Mouse (Mus musculus): Measurements from ENCODE around the gene Actg2.
A peak's percentile ranks its signal among the peaks of the same experiment; 100 is the strongest.

Gene Actg2

DNA sequence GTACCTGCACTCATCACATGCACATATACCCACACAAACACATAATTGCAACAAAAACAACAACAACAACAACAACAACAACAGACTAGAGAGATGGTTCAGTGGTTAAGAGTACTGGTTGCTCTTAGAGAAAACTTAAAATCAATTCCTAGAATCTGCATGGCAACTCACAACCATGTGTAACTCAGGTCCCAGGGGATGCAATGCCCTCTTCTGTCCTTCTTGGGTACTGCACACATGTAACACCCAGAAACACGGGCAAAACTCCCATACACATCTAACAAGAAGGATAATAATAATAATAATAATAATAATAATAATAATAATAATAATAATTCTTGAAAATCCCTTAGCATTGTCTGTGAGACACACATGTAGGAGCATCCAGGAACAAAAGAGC is 23.6 kb downstream of the Actg2 start:
- peak; percentile 30 to 74 for DNase-seq

GRCm38 (mm10) chr6:83510210-83510609 is 25.9 kb downstream of the Actg2 start:
- DNase-seq: no peak

DNA sequence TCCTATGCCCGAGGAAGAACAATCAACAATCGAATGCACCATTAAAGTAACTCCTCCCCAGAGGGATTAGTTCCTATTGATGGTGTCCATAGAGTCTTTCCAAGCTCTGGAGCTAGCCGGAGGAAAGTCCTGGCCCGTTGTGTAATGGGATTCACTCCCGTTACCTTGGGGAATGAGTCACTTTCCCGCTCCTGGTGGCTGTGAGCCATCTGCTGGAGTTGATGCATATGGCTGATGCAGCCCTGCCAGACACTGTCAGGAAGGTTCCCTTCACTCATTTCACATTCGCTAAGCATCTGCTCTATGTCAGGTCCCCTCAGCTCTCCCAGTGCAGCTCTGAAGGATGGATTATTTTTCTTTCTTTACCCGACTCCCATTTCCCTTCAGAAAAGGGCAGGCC is 26.6 kb downstream of the Actg2 start:
- no peak for DNase-seq

DNA sequence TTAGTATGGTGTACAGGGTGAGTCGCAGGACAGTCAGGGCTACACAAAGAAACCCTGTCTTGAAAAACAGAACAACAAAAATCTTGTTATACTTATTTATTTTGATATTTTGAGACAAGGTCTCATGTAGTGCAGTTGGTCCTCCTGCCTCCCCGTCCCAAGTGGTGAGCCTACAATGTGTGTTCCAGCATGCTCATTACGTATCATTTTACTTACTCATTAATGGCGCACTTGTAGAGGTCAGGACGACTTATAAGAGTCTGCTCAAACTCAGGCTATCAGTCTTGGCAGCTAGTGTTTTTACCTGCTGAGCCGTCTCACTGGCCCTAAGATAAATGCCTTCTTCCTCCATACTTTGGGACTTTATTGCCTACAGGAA is 28.9 kb downstream of the Actg2 start:
- no peak for DNase-seq

DNA sequence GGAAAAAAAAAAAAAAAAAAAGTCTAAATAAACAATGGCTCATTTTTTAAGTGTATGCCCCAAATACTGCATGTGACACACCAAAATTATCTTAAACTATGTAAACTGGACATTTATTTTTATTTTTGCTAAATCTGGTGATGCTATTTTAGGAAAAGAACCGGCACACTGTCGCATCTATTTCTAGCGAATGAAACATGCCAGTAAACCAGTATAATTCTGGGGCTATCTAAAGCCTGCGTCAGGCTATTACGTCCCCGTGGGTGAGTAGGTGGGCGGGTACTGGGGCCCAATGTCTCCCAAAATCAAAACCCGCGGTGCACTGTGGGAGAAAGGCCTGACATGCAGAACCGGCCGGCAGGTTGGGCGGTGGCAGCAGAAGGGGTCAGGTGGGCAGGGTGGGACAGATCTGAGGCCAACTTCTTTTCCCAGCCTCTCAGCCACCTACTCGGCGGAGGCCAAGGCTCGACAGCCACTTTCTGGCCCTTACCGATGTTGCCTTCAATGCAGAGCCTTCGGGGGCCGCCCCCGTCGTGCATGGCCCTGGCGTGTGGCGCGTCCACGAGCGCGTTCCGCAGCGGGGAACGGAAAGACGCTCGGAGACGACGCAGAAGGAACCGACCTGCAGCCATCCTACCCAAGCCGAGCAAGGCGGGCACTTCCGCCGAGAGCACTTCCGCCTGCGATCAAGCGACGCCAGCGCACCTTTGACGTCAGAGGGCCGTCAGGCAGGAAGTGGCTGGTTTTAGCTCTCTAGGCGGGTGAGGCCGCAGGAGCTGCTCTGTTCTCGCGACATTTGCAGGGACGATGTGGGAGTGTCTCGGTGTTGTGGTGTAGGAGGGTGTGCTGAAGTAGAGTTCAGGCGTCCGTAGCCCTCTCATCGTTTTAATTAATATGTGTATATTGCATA is 29.6 kb downstream of the Actg2 start, which contains the start of gene Dguok:
Gene Dguok (minus strand): TSS at position 712 of the 910 bp plus-strand sequence.
- DNase-seq: peak; percentile 88 to 96

DNA sequence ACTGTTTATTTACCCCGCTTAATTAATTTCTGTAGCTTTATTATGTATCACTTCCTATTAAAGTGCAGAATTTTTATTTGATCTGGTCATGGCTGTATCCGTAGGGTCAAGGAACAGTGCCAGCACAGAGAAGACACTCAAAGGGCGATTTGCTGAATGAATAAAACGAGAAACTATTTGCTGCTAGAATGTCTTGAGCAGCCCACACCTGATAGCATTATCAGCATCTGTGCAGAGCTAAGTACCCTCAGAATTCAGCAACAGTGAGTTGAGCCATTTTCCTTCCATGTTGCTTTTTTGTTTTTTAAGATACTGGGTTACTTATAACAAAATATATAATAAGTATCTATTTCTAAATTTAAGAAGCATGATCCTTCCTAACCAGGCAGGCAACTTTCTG is 30.5 kb downstream of the Actg2 start:
- DNase-seq: no peak

- DNase-seq: no peak
Measured at GRCm38 (mm10) chr6:83503361-83503760, 32.7 kb downstream of the Actg2 start.

DNA sequence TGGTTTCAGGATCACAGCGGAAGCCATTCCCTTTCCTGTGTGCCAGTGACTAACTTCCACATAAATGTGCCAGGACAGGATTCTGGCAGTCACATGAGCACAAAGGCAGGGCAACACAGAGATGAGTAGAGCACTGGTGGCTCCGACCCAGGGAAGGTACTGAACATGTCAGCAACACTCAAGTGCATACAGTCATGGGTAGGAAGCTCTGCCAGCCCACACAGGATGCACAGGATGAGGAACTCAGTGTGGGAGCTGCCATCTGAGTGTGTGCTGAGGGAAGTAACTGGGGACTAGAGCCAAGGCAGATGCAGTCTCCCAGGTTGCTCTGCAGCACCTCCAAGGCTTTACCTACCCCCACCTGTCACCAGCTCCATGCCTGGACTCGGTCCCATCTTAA is 33.4 kb downstream of the Actg2 start:
- no peak for DNase-seq

GRCm38 (mm10) chr6:83501524-83502310 is 34.3 kb downstream of the Actg2 start:
- no peak for DNase-seq

- DNase-seq: no peak
Measured at GRCm38 (mm10) chr6:83500462-83500861, 35.6 kb downstream of the Actg2 start.

DNA sequence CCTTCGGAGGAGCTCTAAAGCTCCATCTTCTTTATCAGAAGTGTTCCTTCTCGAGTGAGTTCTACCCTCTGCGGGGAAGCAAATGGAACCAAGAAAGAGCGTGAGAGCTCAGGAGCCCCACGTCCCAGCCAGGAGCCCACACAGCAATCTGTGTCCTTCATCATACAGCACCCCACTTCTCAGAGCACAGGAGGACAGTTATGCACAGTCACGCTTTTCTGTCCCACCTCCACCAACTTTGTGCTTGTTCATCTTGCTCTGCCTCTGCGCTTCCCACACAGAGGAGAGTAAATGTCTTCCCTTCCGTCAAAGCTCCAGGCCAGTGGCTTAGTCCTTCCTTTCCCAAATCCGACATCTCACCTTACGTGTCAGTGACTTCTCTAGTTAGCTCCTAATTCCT is 37.0 kb downstream of the Actg2 start:
- no peak for DNase-seq

DNA sequence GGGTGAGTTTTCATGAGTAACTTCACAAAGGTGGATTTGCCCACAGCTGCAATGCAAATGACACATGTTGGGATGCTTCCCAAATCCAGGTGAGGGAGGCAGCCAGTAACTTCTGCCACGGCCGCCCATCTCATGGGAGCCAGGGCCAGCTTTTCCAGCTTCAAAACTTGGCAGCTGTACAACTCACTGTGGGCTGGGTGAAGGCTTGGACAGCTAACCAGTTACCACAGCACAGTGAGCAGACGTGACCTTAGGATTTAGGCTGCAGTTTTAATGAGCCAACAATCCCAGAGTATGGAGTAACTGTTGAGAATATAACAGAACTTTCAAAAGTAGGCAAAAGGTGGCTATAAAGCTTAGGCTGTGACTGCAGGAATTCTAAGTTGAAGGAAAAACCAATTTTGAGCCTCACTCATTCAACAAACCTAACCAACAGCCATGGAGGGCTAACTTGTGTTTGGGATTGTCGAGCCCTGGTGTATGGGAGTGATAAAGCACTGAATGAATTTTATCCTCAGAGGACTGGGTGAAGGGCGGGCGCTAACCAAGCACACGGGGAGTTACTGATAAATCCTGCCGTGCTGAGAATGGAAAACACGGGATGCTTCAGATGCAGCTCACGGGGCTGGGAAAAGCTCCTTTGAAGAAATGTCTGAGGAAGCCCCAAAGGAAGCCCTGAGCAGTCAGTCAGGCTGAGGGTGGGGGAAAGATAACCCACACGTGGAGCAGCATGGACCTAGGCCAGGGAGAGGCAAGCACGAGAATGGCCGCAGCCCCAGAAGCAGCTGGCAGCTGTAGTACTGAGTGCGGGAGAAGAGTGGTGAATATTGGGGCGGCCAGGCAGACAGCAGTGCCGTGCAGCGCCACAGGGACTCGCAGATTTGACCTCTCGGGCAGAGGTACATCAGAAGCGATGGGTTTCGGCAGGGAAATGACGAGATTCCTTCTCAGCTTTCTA is 39.0 kb downstream of the Actg2 start:
- DNase-seq: no peak

- DNase-seq: no peak
Measured at GRCm38 (mm10) chr6:83496009-83496752, 39.9 kb downstream of the Actg2 start.

- no peak for DNase-seq
Measured at GRCm38 (mm10) chr6:83490622-83491021, 45.4 kb downstream of the Actg2 start.

DNA sequence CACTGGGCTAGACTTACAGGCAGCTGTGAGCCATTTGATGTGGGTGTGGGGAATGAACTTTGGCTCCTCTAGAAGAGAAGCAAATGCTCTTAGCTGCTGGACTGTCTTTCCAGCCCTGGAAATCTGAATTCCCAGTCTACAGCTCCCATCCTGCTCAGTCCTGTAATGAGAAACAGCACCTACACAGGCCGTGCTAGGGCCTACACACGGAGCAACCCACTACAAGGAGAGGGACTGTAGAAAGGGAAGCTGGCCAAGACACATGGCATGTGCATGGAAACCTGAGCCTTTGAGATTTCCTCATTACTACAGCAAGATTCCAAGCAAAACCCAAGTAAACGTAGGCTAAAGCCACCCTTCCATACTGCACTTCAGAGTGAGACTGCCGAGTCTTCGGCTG is 47.9 kb downstream of the Actg2 start:
- no peak for DNase-seq

GRCm38 (mm10) chr6:83487298-83487697 is 48.8 kb downstream of the Actg2 start:
- DNase-seq: no peak

- no peak for DNase-seq
Measured at GRCm38 (mm10) chr6:83485854-83486253, 50.2 kb downstream of the Actg2 start.

DNA sequence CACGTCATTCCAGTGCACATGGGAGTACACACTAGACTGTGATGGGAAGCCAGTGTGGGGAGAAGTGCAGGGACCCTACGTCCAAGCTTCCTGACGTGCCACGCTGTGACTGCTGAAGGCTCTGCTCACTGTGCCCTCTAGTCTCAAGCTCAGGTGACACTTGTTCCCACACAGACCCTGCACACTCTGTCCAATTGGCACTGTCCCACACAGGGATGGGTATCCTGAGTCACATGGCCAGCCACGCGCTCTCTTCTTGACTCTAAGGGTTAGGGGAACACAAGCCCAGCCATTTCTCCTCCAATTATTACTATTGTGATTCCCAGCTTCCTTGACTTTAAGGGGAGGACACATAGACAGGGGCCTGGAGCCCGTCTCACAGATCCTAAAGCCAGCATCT is 52.3 kb downstream of the Actg2 start:
- DNase-seq: no peak

DNA sequence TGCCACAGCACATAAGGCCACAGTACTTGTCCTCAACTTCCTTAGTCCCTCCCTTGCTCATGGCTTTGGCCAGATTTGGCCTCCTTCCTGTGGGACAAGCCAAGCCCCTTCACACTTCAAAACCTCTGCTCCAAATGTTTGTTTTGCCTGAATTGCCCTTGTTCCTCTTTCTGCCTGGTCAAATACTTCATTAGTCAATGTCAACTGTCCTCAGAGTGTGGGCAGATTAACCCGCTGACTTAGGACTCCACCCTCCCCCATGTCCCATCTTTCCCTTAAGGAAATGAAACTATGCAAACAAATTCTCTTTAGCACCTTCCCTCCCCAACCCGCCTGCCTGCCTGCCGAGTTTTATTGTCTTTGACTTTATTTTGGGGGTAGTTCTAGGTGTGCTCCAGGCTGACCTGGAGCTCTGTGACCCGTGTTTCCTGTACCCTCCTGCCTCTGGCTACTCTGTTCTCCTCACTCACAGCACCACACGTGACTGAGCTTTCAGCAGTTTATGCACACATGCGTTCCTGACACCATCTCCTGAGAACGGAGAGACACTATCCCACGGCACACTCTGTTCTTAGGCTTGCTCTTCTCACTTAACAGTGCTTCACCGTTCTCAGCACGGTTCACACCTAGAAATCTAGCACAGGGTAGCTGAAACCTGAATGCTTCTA is 53.5 kb downstream of the Actg2 start:
- peak; percentile 35 to 37 for DNase-seq

DNA sequence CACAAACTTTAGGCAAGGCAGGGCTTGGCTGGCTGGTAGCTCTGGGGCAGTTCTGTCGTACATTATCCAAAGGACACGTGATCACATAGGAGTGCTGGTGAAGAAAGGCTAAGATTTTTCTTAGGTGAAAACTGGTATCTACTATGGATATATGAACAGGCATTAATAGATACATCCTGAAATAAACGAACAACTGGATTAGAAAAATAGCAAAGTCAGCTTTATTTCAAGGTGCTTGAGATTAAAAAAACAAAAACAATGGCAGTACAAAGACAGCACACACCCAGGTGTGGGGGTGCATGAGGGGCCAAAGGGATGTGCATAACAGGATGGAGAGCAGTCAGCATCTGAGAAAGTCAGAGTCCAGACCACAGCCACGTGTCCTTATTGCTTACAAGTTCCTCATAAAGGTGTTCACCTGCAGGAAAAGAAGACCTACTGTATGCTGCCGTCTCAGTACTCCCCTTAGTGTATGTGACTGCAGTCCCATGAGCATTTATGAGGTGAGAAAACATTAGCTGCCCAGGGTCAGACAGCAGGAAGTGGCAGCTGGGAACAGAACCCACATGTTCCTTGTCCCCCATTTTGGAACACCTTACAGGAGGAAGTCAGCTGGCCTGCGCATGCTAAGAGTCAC is 55.9 kb downstream of the Actg2 start:
- DNase-seq: no peak

- no peak for DNase-seq
Measured at GRCm38 (mm10) chr6:83479193-83479592, 56.9 kb downstream of the Actg2 start.

All from spleen, adult 18-20 months (tissue).